Mouse (Mus musculus): ENCODE data around the gene Xrra1. TPM values are rescaled to one million over a fixed set of nuclear protein-coding genes. Genes with fewer than 3 reads are reported as not detected.

The Xrra1 gene
- total RNA-seq, 4 experiments from 2014 or later = 0.35 to 4.6 (median 2.3) TPM

- no peak for DNase-seq
Observed at GRCm38 (mm10) chr7:99851121-99851520, 7.8 kb upstream of the Xrra1 start.

DNA sequence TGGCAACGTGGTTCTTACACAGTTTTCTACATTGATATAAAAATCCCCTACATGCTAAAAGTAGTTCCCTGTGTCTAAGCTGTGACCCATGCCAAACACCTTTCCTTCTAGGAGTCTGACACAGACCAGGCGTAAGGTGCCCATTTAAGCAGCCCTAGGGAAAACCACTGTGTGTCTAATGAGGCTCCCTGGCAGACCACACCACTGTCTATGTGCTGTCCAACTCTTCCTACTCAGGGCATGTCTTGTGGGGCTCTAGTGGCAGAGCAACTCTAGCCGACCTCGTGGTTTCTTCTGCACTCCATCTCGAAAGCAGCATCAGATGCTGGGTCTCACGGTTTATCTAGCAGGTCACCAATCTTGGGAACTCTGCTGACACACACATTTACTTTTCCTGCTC lies 7.3 kb upstream of the Xrra1 start:
- no peak for DNase-seq

DNA sequence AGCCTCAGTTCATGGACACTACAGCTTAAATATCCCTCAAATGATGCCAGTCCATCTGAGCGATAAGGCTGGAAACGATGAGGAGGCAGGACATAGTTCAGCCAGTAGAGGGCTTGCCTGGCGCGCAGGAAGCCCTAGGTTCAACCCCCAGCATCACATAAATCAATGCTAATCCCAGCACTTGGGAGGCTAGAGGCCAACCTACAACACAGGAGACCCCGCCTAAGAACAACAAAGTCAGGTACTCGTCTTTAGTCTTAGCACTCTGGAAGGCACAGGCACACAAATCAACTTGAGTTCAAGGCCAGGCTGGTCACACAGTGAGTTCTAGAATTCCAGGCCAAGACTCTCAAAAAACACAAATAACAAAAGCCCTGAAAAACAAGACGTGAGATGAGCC lies 5.6 kb upstream of the Xrra1 start:
- no peak for DNase-seq

- no peak for DNase-seq
Observed at GRCm38 (mm10) chr7:99854311-99854710, 4.6 kb upstream of the Xrra1 start.

GRCm38 (mm10) chr7:99856266-99856861 lies 2.6 kb upstream of the Xrra1 start:
- DNase-seq = no peak

DNA sequence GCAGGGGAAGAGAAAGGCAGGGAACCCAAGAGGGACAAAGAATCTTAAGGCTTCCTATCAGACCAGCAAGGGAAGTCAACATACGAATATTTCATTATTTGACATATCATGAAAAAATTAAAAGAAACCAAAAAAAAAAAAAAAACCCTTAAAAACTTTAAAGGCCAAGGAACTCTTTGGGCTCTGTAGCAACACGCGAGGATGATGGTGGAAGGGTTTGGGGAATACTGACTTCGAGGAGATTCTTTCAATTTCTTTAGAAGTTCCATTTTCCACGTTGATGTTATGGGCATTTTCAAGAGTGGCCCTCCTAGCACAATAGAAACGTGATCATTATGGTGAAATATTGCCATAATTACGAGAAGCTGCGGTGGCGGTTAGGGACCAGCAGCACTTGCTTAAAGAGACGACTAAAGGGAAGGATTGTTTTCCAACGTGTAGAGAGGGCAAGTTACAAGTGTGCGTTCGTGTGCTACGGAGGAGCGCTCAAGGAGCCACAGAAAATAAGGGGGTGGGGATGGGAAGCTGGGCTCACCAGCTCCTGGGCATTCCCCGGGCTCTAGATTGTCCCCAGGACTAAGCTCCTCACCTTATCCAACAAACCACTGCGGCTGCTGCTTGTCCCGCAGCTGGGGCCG lies 622 bp upstream of the Xrra1 start:
- no peak for DNase-seq

- no peak for DNase-seq
Observed at GRCm38 (mm10) chr7:99863362-99863761, 4.4 kb downstream of the Xrra1 start, which contains the start of gene Spcs2. TSS of gene Spcs2 (minus strand) at chr7:99863462.

DNA sequence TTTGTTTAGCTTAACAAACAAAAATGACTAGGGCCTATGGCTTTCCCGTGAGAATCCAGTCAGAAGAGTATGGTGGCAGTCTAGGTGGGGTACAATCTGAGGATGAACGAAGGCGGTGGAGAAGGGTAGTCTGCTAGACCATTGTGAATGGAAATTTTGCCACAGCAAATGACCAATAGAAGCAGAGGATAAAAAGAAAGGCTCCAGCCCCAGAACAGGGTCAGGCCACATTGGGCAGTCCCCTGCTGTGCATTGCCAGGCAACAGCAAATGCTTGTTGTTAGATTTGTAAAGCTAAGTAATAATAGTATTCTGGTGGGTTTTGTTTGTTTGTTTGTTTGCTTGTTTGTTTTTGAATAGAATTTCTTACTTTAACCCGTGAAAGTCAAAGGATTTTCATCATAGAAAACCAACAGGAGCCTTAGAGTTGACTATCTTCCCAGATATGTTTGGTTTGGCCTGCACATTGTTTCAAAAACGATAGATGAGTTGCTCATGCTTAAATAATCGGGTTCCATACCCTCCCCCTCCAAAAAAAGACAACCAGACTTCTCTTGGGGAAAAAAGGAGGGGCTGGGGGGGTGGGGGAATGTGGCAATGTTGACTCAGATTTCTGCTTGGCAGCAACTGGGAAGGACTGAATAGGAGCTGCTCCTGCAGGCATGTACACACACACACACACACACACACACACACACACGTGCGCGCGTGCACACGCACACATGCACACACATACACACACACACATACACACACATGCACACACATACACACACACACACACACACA lies 5.5 kb downstream of the Xrra1 start:
- DNase-seq = no peak

DNA sequence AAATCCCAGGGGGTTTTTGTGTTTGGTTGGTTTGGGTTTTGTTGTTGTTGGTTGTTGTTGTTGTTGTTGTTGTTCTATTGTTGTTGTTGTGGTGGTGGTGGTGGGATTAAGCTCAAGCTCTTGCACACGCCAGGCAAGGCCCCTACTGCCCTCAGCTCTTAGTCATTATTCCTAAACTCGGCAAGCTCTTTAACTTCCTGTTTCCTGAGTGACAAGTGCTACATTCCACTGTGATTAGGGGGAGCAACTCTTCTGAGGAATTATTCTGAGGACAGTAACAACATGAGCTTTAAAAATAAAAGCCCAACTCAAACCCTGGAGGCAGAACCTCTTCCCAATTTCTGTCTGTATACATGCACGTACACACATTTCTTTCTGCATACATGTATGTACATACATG lies 6.3 kb downstream of the Xrra1 start:
- no peak for DNase-seq

DNA sequence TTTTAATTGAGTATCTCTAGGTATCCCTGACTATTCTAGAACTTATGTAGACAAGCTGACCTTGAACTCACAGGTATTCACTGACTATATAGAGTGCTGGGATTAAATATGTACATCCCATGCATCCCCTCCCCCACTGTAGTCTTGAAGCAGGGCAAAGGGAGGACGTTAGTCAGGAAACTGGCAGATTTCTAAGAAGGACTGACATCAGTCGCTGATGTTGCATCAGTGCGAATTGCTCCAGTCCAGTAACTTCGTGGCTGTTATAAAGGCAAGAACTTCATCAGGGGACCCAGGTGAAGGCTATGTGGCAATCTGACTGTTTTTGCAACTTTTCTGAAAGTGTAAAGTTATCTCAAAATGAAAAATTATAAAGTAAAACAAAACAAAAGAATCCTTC lies 10.4 kb downstream of the Xrra1 start:
- no peak for DNase-seq

GRCm38 (mm10) chr7:99873965-99874364 lies 15.0 kb downstream of the Xrra1 start:
- DNase-seq = no peak

DNA sequence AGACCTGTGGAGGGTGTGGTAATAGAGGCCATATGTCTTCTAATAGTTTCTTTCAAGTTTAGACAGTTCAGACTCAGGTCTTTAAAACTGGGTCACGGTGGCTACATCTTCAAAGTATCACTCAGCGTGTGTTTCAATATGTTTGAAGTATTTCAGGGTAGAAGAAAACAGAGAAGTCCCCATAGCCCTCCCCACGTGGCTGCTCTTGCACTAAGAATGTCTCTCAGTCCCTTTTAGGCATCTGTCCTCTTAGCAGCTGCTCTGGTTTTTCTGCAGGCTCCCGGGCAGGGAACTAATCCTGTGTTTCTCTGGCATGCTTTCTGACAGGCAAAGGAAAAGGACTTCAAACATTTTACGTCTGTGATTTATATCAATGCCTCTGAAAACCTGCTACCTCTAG lies 17.0 kb downstream of the Xrra1 start:
- no peak for DNase-seq

- DNase-seq = peak; percentile 64
Observed at GRCm38 (mm10) chr7:99876345-99876744, 17.4 kb downstream of the Xrra1 start.

GRCm38 (mm10) chr7:99878254-99878653 lies 19.3 kb downstream of the Xrra1 start:
- no peak for DNase-seq

DNA sequence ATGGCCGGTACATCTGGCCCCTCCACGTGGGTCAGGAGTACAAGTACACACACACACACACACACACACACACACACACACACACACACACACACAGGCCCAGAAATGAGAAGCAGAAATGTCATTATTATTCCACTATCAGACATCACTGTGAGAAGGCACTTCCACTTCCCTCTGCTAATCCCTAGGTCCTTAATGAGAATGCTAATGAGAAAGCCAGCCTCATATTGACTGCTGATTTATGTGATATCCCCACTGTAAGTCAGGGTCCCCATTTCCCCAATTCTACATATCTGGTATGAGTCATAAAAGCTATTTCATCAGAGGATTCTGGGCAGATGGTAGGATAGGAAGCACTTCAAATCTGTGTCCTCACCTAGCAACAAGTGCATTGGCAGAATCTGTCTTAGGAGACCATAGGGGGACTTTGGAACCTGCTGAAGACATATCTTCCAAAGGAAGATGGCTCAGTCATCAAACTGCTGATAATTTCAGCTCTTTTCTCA lies 28.4 kb downstream of the Xrra1 start:
- no peak for DNase-seq

- DNase-seq = no peak
Observed at GRCm38 (mm10) chr7:99887743-99888142, 28.8 kb downstream of the Xrra1 start.

- no peak for DNase-seq
Observed at GRCm38 (mm10) chr7:99889175-99889880, 30.4 kb downstream of the Xrra1 start.

DNA sequence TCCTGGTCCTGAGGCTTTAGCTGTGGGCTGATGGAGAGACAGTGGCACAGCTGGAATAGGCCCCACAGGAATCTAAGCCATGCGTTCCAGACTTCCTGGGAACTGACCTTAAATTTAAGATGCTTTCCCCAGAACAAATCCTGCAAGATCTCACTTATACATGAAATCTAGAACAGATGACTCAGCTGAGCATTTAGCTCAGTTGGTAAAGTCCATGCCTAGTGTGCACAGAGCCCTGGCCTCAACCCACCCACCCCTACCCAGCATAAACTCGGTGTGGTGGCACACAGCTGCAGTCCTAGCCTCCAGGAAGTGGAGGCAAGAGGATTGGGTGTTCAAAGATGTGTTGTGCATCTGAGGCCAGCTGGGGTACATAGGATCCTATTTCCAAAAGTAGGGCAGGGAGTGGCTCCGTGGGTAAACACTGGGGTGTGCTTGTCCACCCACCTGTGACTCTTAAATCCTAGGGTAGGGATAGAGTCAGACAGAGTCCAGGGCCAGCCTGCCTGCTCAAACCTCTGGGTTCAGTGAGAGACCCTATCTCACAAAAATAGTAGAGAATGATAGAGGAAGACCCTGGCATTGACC lies 31.3 kb downstream of the Xrra1 start:
- no peak for DNase-seq

DNA sequence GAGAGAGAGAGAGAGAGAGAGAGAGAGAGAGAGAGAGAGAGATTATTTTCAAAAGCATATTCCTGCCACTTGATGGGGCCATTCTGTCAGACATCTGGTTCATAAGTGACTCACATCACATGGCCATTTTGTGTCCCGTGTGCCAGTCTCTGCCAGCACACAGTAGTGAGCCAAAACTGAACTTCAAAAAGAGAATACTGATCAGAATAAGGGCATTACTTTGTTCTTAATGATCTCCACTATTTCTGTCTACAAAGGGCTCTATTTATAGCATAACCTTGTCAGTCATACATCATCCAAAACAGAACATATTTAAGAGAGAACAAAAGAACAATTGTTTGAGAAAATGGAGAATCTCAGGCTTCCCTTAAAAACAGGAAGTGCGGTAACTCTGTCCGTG lies 32.6 kb downstream of the Xrra1 start:
- no peak for DNase-seq

DNA sequence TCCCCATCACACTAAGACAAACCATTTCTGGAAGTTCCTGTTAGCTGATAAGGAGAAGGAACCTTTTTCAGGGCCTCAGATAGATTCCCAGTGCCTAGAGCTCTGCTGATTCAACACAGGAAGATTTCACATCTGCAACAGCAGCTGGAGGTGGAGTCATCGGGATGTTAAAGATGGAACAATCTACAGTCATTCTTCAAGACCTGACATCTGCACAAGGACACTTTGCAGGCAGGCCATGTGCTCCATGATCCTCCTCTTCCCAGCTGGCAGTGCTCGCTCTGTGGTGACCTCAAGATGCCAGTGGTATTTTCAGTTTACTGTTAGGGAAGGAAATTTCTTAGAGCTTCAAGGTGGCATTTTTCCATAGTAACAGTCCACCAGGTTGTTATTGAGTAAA lies 33.4 kb downstream of the Xrra1 start:
- peak; percentile 68 for DNase-seq

DNA sequence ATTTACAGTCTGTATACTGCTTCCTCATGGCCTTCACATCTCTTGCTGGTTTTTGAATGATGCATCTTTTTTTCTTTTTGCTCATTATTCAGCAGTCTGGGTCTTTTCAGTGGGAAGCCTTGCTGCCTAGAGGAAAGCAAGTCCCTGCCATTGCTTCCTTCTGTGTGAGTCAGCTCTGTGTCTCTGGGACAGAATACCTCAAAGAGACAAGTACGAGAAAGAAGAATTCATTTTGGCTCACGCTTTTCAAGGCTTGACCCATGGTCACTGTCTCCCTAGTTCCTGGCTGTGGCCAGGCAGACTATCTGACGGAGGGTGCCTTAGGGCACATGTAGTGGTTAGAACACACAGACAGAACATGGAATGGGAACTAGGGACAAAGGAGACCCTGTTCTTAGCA lies 35.1 kb downstream of the Xrra1 start:
- peak; percentile 50 for DNase-seq

- DNase-seq = peak; percentile 58
Observed at GRCm38 (mm10) chr7:99894478-99894877, 35.6 kb downstream of the Xrra1 start.

- no peak for DNase-seq
Observed at GRCm38 (mm10) chr7:99896905-99897304, 38.0 kb downstream of the Xrra1 start.
